Mouse (Mus musculus): ENCODE measurements around the gene Eno2.
A peak's percentile ranks its signal among the peaks of the same experiment; 100 is the strongest.

Eno2 gene

DNA sequence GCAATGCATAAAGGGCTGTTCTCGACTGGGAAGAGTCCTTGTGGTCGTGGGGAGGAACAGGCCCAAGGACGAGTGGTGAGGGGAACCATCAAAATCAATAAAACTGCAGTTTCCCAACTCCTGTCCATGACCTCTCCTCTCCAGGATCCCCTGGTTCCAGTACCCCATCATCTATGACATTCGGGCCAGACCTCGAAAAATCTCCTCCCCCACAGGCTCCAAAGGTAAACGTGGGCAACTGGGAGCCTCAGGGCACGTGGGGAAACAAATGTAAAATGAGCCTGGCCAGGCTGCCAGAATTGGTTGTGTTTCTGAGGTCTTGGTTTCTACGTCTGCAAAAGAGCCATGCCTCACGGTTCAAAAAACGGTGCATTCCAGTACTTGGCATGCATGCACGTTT is 56.6 kb downstream of the Eno2 start:
- DNase-seq (ENCODE audit: low spot score in 2 of 2): no peak

DNA sequence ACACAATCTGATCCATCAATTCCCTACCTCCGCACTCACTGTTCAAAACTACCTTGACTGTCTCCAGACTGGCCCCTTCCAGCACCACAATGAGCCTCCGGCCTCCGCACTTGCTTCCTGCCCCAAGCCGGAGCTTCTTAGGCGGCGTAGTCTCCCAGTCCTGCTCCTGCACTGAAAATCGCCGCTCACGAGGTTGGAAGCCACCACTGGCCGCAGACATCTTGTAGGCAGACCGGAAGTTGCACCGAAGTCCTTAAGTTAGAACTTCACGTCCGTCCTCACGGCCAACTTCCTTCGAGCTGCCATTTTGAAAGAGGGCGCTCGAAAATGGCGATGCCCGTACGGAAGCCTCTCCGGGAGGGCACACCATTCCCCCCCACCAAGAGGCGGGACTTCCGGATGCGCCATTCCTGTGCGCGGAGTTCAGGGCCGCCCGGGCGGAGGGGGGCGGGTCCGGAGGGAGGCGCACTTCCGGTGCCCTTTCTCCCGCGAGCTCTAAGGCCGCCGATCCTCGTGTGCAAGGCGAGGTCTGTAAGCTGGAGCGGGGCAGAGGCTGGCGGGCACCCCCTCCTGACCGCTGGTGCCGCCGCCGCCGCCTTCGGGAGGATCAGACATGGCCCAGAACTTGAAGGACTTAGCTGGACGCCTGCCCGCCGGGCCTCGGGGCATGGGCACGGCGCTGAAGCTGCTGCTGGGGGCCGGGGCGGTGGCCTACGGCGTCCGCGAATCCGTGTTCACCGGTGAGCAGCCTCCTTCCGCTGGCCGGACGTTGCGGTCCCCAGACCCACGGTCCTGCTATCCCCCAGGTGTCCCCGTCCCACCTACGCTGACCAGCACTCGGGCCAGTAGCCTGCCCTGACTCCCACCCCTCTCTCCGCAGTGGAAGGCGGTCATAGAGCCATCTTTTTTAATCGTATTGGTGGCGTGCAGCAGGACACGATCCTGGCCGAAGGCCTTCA is 57.4 kb downstream of the Eno2 start, which contains the start of the genes Emg1 and Phb2:
TSS of gene Emg1 (minus strand) at position 355 of the 959 bp plus-strand sequence.
TSS of gene Phb2 (plus strand) at position 513 of the 959 bp plus-strand sequence.
- peak; percentile 95 to 97 for DNase-seq (ENCODE audit: low spot score in 2 of 2)

All from cerebellum, postnatal 4 days (tissue).